Mouse (Mus musculus) CH12.LX (cell line): ENCODE results near the gene Anks1b.

Source experiments
- JUND ChIP-seq: conservative IDR thresholded peaks from 2 replicates; pipeline ENCODE4 v1.6.1; 2011; ENCODE audit warnings: low read depth, low read length, improper control_type of control experiment
- MAFK ChIP-seq: IDR thresholded peaks from 2 replicates; pipeline ENCODE4 v1.6.1; 2011; ENCODE audit warnings: low read length, improper control_type of control experiment; ENCODE audit not compliant: insufficient replicate concordance
- TBP ChIP-seq: conservative IDR thresholded peaks from 2 replicates; pipeline ENCODE4 v1.6.1; 2011; ENCODE audit warnings: low read depth, low read length, improper control_type of control experiment

DNA sequence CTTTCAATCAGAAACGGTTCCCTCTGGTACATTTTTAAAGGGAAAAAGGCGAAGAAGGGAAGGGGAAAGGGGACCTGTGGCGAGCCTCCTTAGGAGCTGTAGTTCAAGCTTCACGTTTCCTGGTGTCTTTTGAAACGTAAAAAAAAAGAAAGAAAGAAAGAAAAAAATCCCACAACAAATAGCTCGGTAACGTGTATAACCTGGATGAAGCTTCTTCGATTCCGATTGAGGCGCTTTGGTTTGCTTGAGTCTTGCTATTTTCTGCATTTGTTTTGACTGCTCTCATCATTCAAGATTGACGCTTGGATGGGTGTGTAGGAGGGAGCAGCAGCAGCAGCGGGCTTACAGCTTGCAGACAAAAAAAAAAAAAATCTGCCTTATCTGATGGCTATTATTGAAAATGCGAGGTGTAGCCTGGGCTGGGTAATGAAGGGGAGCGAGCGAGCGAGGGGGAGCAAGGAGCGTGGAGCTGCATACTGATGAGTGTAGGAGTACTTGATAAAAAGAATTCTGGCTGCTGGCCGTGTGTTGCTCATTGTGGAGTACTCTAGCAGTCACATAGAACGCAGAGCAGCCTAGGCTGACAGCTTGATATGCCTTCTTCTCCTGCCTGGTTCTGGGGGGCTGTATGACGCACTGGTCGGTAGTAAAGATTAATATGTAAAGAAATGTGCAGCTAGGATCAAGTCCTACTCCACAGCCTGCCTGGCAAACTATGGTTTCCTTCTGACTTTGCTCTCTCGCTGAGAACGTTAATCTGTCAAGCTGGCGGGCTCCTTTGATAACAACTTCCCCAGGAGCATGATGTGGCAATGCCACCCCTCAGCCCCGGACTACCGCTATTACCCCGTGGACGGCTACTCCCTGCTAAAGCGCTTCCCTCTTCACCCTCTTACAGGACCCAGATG, 703.1 kb downstream of the Anks1b start:
- TF ChIP-seq MAFK (no peak), JUND (no peak), TBP (no peak)
